Comparison of ENCODE assay signal across 8 mouse cellular contexts in the genomic region with DNA sequence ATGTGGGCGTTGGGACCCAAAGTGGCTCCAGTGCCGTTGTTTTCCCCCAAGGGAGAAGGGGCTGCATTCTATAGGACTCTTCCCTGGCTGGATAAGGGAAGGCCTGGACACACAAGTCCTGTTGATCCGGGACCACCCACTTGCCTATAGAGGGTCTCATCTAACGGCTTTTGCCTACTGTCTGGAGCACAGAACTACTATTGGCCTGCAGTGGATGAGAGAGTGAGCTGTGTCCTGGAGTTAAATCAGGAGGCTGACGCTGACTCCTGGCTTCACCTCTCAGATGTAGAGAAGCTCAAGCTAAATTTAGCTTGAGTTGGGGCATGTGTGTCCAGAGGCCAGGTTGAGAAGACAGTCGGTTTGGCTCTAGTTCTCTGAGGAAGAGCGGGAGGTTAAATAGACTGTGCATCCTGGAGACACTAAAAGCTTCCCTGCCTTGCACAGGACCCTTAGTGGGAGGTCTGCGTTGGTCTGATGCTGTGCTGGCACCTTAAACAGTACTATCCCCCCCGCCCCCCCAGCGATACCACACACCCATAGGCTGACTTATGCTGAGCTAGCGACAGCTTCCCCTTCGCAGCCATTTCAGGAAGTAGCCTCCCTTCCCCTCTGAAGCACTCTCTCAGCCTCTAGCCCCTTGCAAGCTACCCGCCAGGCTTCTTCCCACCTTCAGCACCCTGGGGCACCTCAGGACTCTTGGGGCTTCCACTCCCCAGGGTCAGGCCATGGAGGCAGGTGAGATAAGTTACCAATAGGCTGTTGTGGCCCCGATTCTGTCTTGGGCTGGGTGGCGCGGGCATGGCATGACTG. TPM values are rescaled to one million over a fixed set of nuclear protein-coding genes. Genes with fewer than 3 reads are reported as not detected.
DNase-seq lines count a peak whose midpoint lies in the region; ATAC-seq lines count a peak whose summit lies in the region.

No protein-coding gene starts in this region.

- peak overlapping the region; percentile 83 for H3K4me2 ChIP-seq in kidney, embryonic 15.5 days
- peak overlapping the region; percentile 80 for H3K4me2 ChIP-seq in embryonic facial prominence, embryonic 12.5 days (replicated peaks)
- peak overlapping the region; percentile 84 for H3K4me2 ChIP-seq in liver, embryonic 16.5 days (ENCODE audit: low read depth, low read length)

- H3K9ac ChIP-seq in kidney, embryonic 15.5 days: peak overlapping the region; percentile 81
- peak overlapping the region; percentile 82 for H3K9ac ChIP-seq in embryonic facial prominence, embryonic 12.5 days
- peak overlapping the region; percentile 78 for H3K9ac ChIP-seq in liver, embryonic 16.5 days (ENCODE audit: low read depth, low read length)

- H3K4me1 ChIP-seq in kidney, embryonic 15.5 days: peaks cover 12% of the 10 kb centered on the region
- H3K4me1 ChIP-seq in embryonic facial prominence, embryonic 12.5 days: peaks cover 13% of the 10 kb centered on the region
- peaks cover 26% of the 10 kb centered on the region for H3K4me1 ChIP-seq in liver, embryonic 16.5 days (ENCODE audit: control insufficient read depth, low read depth, low read length)

- WGBS in kidney, embryonic 15.5 days: 23% methylated on average over 16 of the region's 16 CpGs
- WGBS in embryonic facial prominence, embryonic 12.5 days: 28% methylated on average over 15 of the region's 16 CpGs
- WGBS in liver, embryonic 16.5 days (ENCODE audit: insufficient replicate concordance): 6% methylated on average over 16 of the region's 16 CpGs

- H3K27ac ChIP-seq in kidney, embryonic 15.5 days: peak overlapping the region; percentile 98
- H3K27ac ChIP-seq in embryonic facial prominence, embryonic 12.5 days: peak overlapping the region; percentile 97
- H3K27ac ChIP-seq in liver, embryonic 16.5 days (ENCODE audit: low read length): peak overlapping the region; percentile 92

- intact Hi-C loops in heart, postnatal 14 days (cut with DNase I): loop anchor here (2.0 kb wide), 1 partner anchor 107 kb away; no protein-coding TSS in a partner anchor

- H3K27me3 ChIP-seq in kidney, embryonic 15.5 days: no peaks in the 10 kb centered on the region
- H3K27me3 ChIP-seq in embryonic facial prominence, embryonic 12.5 days: no peaks in the 10 kb centered on the region
- no peaks in the 10 kb centered on the region for H3K27me3 ChIP-seq in liver, embryonic 16.5 days (ENCODE audit: control insufficient read depth, insufficient read depth, low read depth, low read length)

- peak; percentile 41 for ATAC-seq in kidney, embryonic 15.5 days (replicated peaks; ENCODE audit: low FRiP score)
- peak; percentile 19 for ATAC-seq in embryonic facial prominence, embryonic 12.5 days (ENCODE audit: insufficient number of reproducible peaks, insufficient read depth, low FRiP score, low TSS enrichment)
- peak; percentile 0; the same call in 1 of the 2 replicates for ATAC-seq in liver, embryonic 16.5 days (ENCODE audit: low read depth)
- peak; percentile 47 for ATAC-seq in neutrophil, adult 5-6 weeks (ENCODE audit: extremely low read depth, insufficient number of reproducible peaks, low FRiP score, poor library complexity, severe bottlenecking)

- H3K9me3 ChIP-seq in kidney, embryonic 15.5 days (replicated peaks): no peaks in the 10 kb centered on the region
- no peaks in the 10 kb centered on the region for H3K9me3 ChIP-seq in embryonic facial prominence, embryonic 12.5 days
- H3K9me3 ChIP-seq in liver, embryonic 16.5 days (replicated peaks; ENCODE audit: control insufficient read depth, low read length): no peaks in the 10 kb centered on the region

- peak overlapping the region; percentile 89 for H3K4me3 ChIP-seq in kidney, embryonic 15.5 days (replicated peaks)
- H3K4me3 ChIP-seq in embryonic facial prominence, embryonic 12.5 days: peak overlapping the region; percentile 81
- peak overlapping the region; percentile 81 for H3K4me3 ChIP-seq in liver, embryonic 16.5 days (ENCODE audit: low read depth, low read length)

- peaks cover 56% of the 10 kb centered on the region for H3K36me3 ChIP-seq in kidney, embryonic 15.5 days
- peaks cover 34% of the 10 kb centered on the region for H3K36me3 ChIP-seq in embryonic facial prominence, embryonic 12.5 days
- no peaks in the 10 kb centered on the region; the same call in 1 of the 2 replicates for H3K36me3 ChIP-seq in liver, embryonic 16.5 days (ENCODE audit: control insufficient read depth, insufficient read depth)

- DNase-seq in kidney, postnatal 10 days: no peak
- peak; percentile 25 to 33 for DNase-seq in heart, postnatal 14 days
- DNase-seq in urinary bladder, postnatal 10 days (ENCODE audit: low spot score): no peak
- DNase-seq in frontal cortex, postnatal 36 days (ENCODE audit: low spot score in 2 of 2): no peak

RNA-seq across cellular contexts. Expression of a gene that starts 1.2 kb away (rescaled TPM):
- polyA plus RNA-seq in kidney, embryonic 15.5 days (2015; fragmentation: Nextera tagmentation; extraction: Ambion mirVana): 3.9 and 4.1 TPM in 2 replicates
- polyA plus RNA-seq in embryonic facial prominence, embryonic 12.5 days (2016; fragmentation: Nextera tagmentation; extraction: Ambion mirVana): 5.7 and 8.0 TPM in 2 replicates
- 10 to 100 TPM; 21.1 to 23.6 TPM for total RNA-seq in heart, postnatal 14 days (2021)
- 2.3 and 2.8 TPM in 2 replicates for polyA plus RNA-seq in liver, embryonic 16.5 days (2015; fragmentation: Nextera tagmentation; extraction: Ambion mirVana)
- 59.8 and 70.4 TPM in 2 replicates for total RNA-seq in neutrophil, adult 5-6 weeks (2017)

RNA-seq across cellular contexts. Expression of a gene that starts 12.2 kb away (rescaled TPM):
- polyA plus RNA-seq in kidney, embryonic 15.5 days (2015; fragmentation: Nextera tagmentation; extraction: Ambion mirVana): 26.1 and 26.7 TPM in 2 replicates
- 20.3 and 21.7 TPM in 2 replicates for polyA plus RNA-seq in embryonic facial prominence, embryonic 12.5 days (2016; fragmentation: Nextera tagmentation; extraction: Ambion mirVana)
- 10 to 100 TPM; 19.5 to 21.7 TPM for total RNA-seq in heart, postnatal 14 days (2021)
- polyA plus RNA-seq in liver, embryonic 16.5 days (2015; fragmentation: Nextera tagmentation; extraction: Ambion mirVana): 5.2 and 6.9 TPM in 2 replicates
- total RNA-seq in neutrophil, adult 5-6 weeks (2017): 66.4 and 76.5 TPM in 2 replicates

RNA-seq across cellular contexts. Expression of a gene that starts 18.2 kb away (rescaled TPM):
- polyA plus RNA-seq in kidney, embryonic 15.5 days (2015; fragmentation: Nextera tagmentation; extraction: Ambion mirVana): 101 and 104 TPM in 2 replicates
- polyA plus RNA-seq in embryonic facial prominence, embryonic 12.5 days (2016; fragmentation: Nextera tagmentation; extraction: Ambion mirVana): 63.3 and 63.5 TPM in 2 replicates
- 10 to 100 TPM; 94.0 to 95.4 TPM for total RNA-seq in heart, postnatal 14 days (2021)
- polyA plus RNA-seq in liver, embryonic 16.5 days (2015; fragmentation: Nextera tagmentation; extraction: Ambion mirVana): 30.0 and 33.5 TPM in 2 replicates
- total RNA-seq in neutrophil, adult 5-6 weeks (2017): 32.4 and 34.4 TPM in 2 replicates

RNA-seq across cellular contexts. Expression of a gene that starts 22.8 kb away (rescaled TPM):
- polyA plus RNA-seq in kidney, embryonic 15.5 days (2015; fragmentation: Nextera tagmentation; extraction: Ambion mirVana): 3.7 and 6.9 TPM in 2 replicates
- 8.5 and 9.7 TPM in 2 replicates for polyA plus RNA-seq in embryonic facial prominence, embryonic 12.5 days (2016; fragmentation: Nextera tagmentation; extraction: Ambion mirVana)
- total RNA-seq in heart, postnatal 14 days (2021): not detected
- polyA plus RNA-seq in liver, embryonic 16.5 days (2015; fragmentation: Nextera tagmentation; extraction: Ambion mirVana): 0.35 and 0.41 TPM in 2 replicates
- total RNA-seq in neutrophil, adult 5-6 weeks (2017): not detected in 2 replicates

RNA-seq across cellular contexts. Expression of a gene that starts 26.8 kb away (rescaled TPM):
- polyA plus RNA-seq in kidney, embryonic 15.5 days (2015; fragmentation: Nextera tagmentation; extraction: Ambion mirVana): 12.8 and 16.2 TPM in 2 replicates
- 16.6 and 18.2 TPM in 2 replicates for polyA plus RNA-seq in embryonic facial prominence, embryonic 12.5 days (2016; fragmentation: Nextera tagmentation; extraction: Ambion mirVana)
- 10 to 100 TPM; 47.2 to 52.9 TPM for total RNA-seq in heart, postnatal 14 days (2021)
- 3.2 and 3.9 TPM in 2 replicates for polyA plus RNA-seq in liver, embryonic 16.5 days (2015; fragmentation: Nextera tagmentation; extraction: Ambion mirVana)
- 56.0 and 64.1 TPM in 2 replicates for total RNA-seq in neutrophil, adult 5-6 weeks (2017)

Comparison
In these comparisons a context has a peak if more than half of its experiments do, and no peak if none do; other contexts are left out.
1. DNase-seq: peak in heart, postnatal 14 days (2 of 2); none in kidney, postnatal 10 days (single experiment), urinary bladder, postnatal 10 days (single experiment) and frontal cortex, postnatal 36 days (0 of 2).
2. Peak in every context shown above with its lines, with median percentiles within 50 percentile points of each other: ATAC-seq, H3K27ac ChIP-seq, H3K4me2 ChIP-seq, H3K4me3 ChIP-seq and H3K9ac ChIP-seq.